Mouse (Mus musculus) CD8-positive naive resting alpha-beta T cell, adult 2 months (primary cell): ENCODE measurements around the gene Itm2b.

Experiments
- DNase-seq, 2 experiments: peaks; one replicate each; pipeline ENCODE4 v3.0.0; 2022; ENCODE audit warnings: low read depth in 2 of 2, low spot score in 2 of 2

Gene Itm2b

GRCm38 (mm10) chr14:73384913-73385719, at the start of gene Itm2b:
Itm2b (minus strand) TSS chr14:73385289.
- DNase-seq, result peak; percentile 65 to 72

- peak in 1 of 2 experiments; percentile 6 for DNase-seq
Observed at GRCm38 (mm10) chr14:73433487-73433886, 48.4 kb upstream of the Itm2b start.

GRCm38 (mm10) chr14:73430571-73430970, 45.5 kb upstream of the Itm2b start:
- DNase-seq, result no peak

GRCm38 (mm10) chr14:73425571-73426041, 40.5 kb upstream of the Itm2b start:
- DNase-seq, result no peak

GRCm38 (mm10) chr14:73424961-73425360, 39.9 kb upstream of the Itm2b start:
- DNase-seq, result no peak

GRCm38 (mm10) chr14:73423542-73423941, 38.5 kb upstream of the Itm2b start:
- DNase-seq, result no peak

- DNase-seq, result no peak
Observed at GRCm38 (mm10) chr14:73422621-73423020, 37.5 kb upstream of the Itm2b start.

- DNase-seq, result no peak
Observed at GRCm38 (mm10) chr14:73421580-73421979, 36.5 kb upstream of the Itm2b start.

GRCm38 (mm10) chr14:73420138-73420745, 35.2 kb upstream of the Itm2b start:
- DNase-seq, result no peak

- no peak for DNase-seq
Observed at GRCm38 (mm10) chr14:73416511-73416910, 31.4 kb upstream of the Itm2b start.

GRCm38 (mm10) chr14:73415376-73416035, 30.4 kb upstream of the Itm2b start:
- no peak for DNase-seq

- DNase-seq, result no peak
Observed at GRCm38 (mm10) chr14:73411729-73412128, 26.6 kb upstream of the Itm2b start.

GRCm38 (mm10) chr14:73410083-73410482, 25.0 kb upstream of the Itm2b start:
- DNase-seq, result no peak

- no peak for DNase-seq
Observed at GRCm38 (mm10) chr14:73408223-73408845, 23.2 kb upstream of the Itm2b start.

- DNase-seq, result no peak
Observed at GRCm38 (mm10) chr14:73404016-73404415, 18.9 kb upstream of the Itm2b start.

- DNase-seq, result no peak
Observed at GRCm38 (mm10) chr14:73403351-73403750, 18.3 kb upstream of the Itm2b start.

GRCm38 (mm10) chr14:73402296-73403035, 17.4 kb upstream of the Itm2b start:
- DNase-seq, result no peak

GRCm38 (mm10) chr14:73401408-73401807, 16.3 kb upstream of the Itm2b start:
- no peak for DNase-seq

- no peak for DNase-seq
Observed at GRCm38 (mm10) chr14:73399866-73400618, 15.0 kb upstream of the Itm2b start.

- DNase-seq, result peak in 1 of 2 experiments; percentile 10
Observed at GRCm38 (mm10) chr14:73398367-73398996, 13.4 kb upstream of the Itm2b start.
